Mouse (Mus musculus) embryonic fibroblast, embryonic 13.5 days (primary cell): ENCODE data around the gene Csrp2.

ENCODE experiments used
- CTCF ChIP-seq: IDR thresholded peaks from 2 replicates; pipeline ENCODE4 v1.5.1; 2011; ENCODE audit warnings: mild to moderate bottlenecking, control low read depth, low read length, moderate library complexity, borderline replicate concordance; ENCODE audit not compliant: insufficient read depth
- POLR2A ChIP-seq: IDR thresholded peaks from 2 replicates; pipeline ENCODE4 v1.6.1; 2011; ENCODE audit warnings: low read depth, mild to moderate bottlenecking, control low read depth, low read length, moderate library complexity

DNA sequence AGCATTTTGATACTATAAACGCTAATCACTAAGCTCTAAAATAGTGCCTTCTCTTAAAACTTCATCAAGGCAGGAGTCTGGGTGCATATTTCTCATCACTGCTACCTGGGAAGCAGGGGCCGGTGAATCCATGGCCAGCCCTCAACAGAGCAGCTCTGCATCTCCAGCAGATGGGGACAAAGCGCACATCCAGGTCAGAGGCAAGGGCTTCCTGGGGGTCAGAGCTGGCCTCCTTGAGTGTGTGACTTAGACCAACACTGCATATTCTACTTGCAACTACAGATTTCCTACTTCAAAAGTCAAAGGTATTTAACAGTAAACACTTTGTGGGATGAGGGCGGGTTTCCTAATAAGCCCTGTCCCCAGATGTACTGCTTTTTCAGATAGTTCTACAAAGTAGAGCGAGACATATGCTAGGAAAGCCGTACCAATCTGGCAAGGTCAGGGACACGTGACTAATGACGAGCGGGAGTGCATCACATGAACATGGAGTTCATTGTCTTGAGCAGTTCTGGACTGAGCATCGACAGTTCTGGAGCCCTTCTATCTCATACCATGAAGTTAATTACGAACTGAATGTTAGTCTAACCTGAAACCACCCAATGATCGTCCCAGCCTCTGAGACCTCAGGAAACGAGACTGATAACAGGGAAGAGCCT is 21.3 kb downstream of the Csrp2 start:
- TF ChIP-seq CTCF (no peak), POLR2A (no peak)
